Mouse (Mus musculus) adrenal gland, adult 8-10 months (tissue): ENCODE results near the gene Pdk2. TPM values are rescaled to one million over a fixed set of nuclear protein-coding genes. Genes with fewer than 3 reads are reported as not detected.

Experiments
- DNase-seq: peaks from one replicate; pipeline ENCODE4 v3.0.0; 2022
- total RNA-seq, 4 experiments: library from RNA; stranded (reverse); gene quantifications; 2 replicates each; pipeline ENCODE4 v1.2.4; 2022

The Pdk2 gene
- total RNA-seq, 4 experiments from 2014 or later, result 60.9 to 90.5 (median 76.0) TPM

GRCm38 (mm10) chr11:94986435-94986834 lies 54.7 kb downstream of the Pdk2 start:
- DNase-seq, result no peak

DNA sequence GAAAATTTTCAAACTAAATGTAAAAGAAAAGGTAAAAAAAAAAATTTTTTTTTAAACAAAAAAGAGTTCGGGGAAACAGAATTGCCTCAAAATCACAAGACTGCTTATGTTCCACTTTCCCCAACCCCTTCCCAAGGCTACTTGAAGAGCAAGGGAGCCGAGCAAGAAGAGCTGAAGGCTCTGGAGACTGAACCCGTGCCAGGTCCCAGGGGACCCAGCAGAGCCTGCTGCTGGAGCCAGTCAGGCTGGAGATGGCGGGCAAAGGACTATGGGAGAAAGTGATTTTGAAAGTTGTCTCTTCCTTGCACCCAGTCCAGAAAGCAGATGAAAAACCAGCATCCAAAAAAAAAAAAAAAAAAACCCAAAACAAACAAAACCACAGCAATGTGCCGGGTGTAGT lies 55.3 kb downstream of the Pdk2 start:
- no peak for DNase-seq

- DNase-seq, result no peak
These were observed 56.0 kb downstream of the Pdk2 start for GRCm38 (mm10) chr11:94985140-94985539.

DNA sequence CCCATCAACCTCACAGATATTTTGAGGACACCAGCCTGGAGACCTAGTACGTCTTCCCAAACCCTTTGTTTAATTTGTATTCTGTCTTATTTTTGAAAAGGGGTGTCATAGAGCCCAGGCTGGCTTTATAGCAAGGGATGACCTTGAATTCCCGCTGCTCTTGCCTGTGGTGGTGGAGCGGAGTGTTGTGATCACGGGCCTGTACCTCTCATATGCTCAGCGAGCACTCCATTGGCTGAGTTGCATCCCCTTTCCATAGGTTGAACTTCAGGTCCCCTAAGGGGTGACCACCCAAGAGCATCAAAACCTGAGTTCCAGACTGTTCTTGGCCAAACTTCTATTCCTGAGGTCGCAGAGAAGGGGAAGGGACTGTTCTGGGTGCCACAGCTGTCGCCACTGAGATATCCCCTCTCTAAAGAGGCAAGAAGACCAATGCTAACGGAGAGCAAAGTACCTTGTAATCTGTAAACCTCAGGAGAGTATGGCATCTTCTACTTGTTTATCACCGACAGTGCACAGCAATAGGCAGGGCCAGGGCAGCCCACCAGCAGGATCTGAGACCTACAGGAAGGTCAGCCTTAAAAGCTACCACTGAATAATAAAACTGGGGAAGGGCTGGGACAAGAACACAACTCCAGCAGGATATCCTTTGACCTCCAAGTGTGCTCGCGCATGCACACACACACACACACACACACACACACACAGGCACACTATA lies 61.5 kb downstream of the Pdk2 start:
- DNase-seq, result no peak

DNA sequence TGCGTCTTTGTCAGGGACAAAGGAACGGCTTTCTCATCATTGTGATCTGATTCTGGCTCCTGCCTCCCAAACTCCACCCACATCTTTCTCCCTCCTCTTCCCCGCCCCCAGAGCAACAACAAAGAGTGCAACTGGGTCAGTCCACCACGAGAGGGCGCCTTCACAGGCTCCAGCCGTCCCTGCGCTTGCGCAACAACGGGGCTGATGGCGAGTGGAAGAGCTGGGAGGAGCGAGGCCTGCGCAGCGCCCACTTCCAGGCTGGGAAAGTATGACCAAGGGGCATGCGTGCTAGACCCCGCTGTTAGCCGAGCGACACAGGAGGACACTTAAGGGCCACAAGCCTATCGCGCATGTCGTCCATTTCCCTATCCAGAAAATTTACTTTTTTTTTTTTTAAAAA lies 62.2 kb downstream of the Pdk2 start:
- DNase-seq, result peak; percentile 96

GRCm38 (mm10) chr11:94978178-94978915 lies 62.8 kb downstream of the Pdk2 start:
- DNase-seq, result no peak

Other genes with a start within 250 kb of the Pdk2 start
- 10 to 100 TPM; 25.9 to 57.5 (median 32.5) TPM for gene Col1a1, start 105.1 kb downstream of the Pdk2 start, total RNA-seq
- gene Hils1, start 73.8 kb downstream of the Pdk2 start, total RNA-seq, result not detected
- not detected for gene Sgca, start 65.0 kb downstream of the Pdk2 start, total RNA-seq
- 100 to 1,000 TPM; 116 to 149 (median 131) TPM for gene Ppp1r9b, start 50.3 kb downstream of the Pdk2 start, total RNA-seq
- gene Samd14, start 31.5 kb downstream of the Pdk2 start, total RNA-seq, result 1 to 10 TPM; 3.9 to 9.1 (median 5.6) TPM
- 10 to 100 TPM; 40.8 to 74.6 (median 49.9) TPM for gene Itga3, start 35.4 kb upstream of the Pdk2 start, total RNA-seq
- gene Dlx3, start 78.8 kb upstream of the Pdk2 start, total RNA-seq, result not detected
- gene Dlx4, start 104.9 kb upstream of the Pdk2 start, total RNA-seq, result under 1 TPM in 2 of 4 experiments, not detected in 2; 0.28 to 0.32 TPM
- not detected for gene Tac4, start 220.2 kb upstream of the Pdk2 start, total RNA-seq